Mouse (Mus musculus) lung, embryonic 14.5 days (tissue): Measurements from ENCODE around the gene Fyco1. TPM values are rescaled to one million over a fixed set of nuclear protein-coding genes. Genes with fewer than 3 reads are reported as not detected.
"Not testable (repeated sequence)": the region's sequence is repeated elsewhere in the genome, so short reads cannot be mapped to it uniquely, and the experiment has no call there.

Experiments
- ATAC-seq: fragments of 200-750 bp; cut with Nextera tagmentation; 2 replicates; pipeline ENCODE4 v1.8.0; 2017; ENCODE audit warnings: mild to moderate bottlenecking, moderate TSS enrichment, moderate library complexity; ENCODE audit not compliant: insufficient read depth
- DNase-seq: peaks from one replicate; pipeline ENCODE4 v3.0.0-alpha.2; 2015
- H3K27ac ChIP-seq: fragments of 300-500 bp; sonication (generic); 2 replicates; pipeline ENCODE4 v1.5.1; 2014; ENCODE audit warnings: low read depth, mild to moderate bottlenecking, moderate library complexity
- H3K27me3 ChIP-seq: fragments of 300-500 bp; sonication (generic); 2 replicates; pipeline ENCODE4 v1.6.1; 2014; ENCODE audit warnings: low read length, control low read depth; ENCODE audit not compliant: insufficient read depth
- H3K36me3 ChIP-seq: fragments of 300-500 bp; sonication (generic); 2 replicates; pipeline ENCODE4 v1.6.1; 2014; ENCODE audit warnings: control low read depth; ENCODE audit not compliant: insufficient read depth
- H3K4me1 ChIP-seq: fragments of 300-500 bp; sonication (generic); 2 replicates; pipeline ENCODE4 v1.6.1; 2014; ENCODE audit warnings: antibody characterized with exemption, control low read depth; ENCODE audit not compliant: insufficient read depth
- H3K4me2 ChIP-seq: fragments of 300-500 bp; sonication (generic); 2 replicates; pipeline ENCODE4 v1.6.1; 2014; ENCODE audit warnings: mild to moderate bottlenecking
- H3K4me3 ChIP-seq: fragments of 300-500 bp; sonication (generic); 2 replicates; pipeline ENCODE4 v1.5.1; 2014; ENCODE audit warnings: low read depth, low read length
- H3K9ac ChIP-seq: fragments of 300-500 bp; sonication (generic); 2 replicates; pipeline ENCODE4 v1.6.1; 2014
- H3K9me3 ChIP-seq: fragments of 300-500 bp; sonication (generic); 2 replicates; pipeline ENCODE4 v1.6.1; 2016; ENCODE audit warnings: low read depth, low read length, control low read depth
- CTCF ChIP-seq: IDR thresholded peaks from 2 replicates; pipeline ENCODE4 v1.5.1; 2016; ENCODE audit warnings: antibody characterized with exemption, low read depth
- WGBS: fragments of 180-500 bp; shearing (Covaris S2); extraction: QIAGEN DNeasy Blood & Tissue Kit; methylation state at CpG from one replicate; pipeline ENCODE4 v1.1.7; 2014; 5-methylcytosine and 5-hydroxymethylcytosine counted together
- polyA plus RNA-seq: library from polyadenylated mRNA; unstranded; fragments of >200 nt; fragmentation: Nextera tagmentation; extraction: Ambion mirVana; gene quantifications from 2 replicates; pipeline ENCODE4 v1.2.1, GENCODE M21; 2014

The Fyco1 gene
- polyA plus RNA-seq, 1 experiment from 2014 or later, result 12.9 TPM

DNA sequence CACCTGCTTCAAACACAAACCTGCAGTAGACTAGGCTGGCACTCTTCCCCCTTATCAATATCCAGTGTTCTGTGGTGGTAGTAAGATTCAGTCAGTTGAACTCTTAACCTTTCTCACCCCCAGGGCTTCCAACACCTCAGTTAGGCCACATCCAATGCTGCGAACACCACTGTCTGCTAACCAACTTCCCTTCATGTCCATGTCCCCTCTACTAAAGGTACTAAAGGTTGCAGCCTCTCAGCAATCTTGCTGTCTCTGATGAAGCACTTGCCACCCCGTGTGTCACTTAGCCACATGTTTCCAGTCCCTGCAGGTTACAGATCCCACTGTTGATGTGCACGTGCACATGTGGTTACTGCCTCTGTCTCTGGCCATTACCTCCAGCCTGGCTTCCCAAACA lies 87.9 kb downstream of the Fyco1 start:
- Histone ChIP-seq H3K27me3 (no peaks in the 10 kb centered on the region), H3K4me2 (no peak overlapping the region), H3K9me3 (no peaks in the 10 kb centered on the region), H3K36me3 (no peaks in the 10 kb centered on the region), H3K9ac (no peak overlapping the region), H3K4me3 (no peak overlapping the region), H3K4me1 (no peaks in the 10 kb centered on the region), H3K27ac (no peak overlapping the region)
- DNase-seq, result no peak
- WGBS, result 65% methylated on average over 3 of the region's 3 CpGs
- no peak for TF ChIP-seq CTCF
- no peak for ATAC-seq

GRCm38 (mm10) chr9:123762886-123763285 lies 88.8 kb downstream of the Fyco1 start:
- DNase-seq, result no peak
- no peak overlapping the region for H3K9ac ChIP-seq

GRCm38 (mm10) chr9:123760806-123761205 lies 90.9 kb downstream of the Fyco1 start:
- TF ChIP-seq CTCF, result no peak
- Histone ChIP-seq H3K27me3 (no peaks in the 10 kb centered on the region), H3K4me2 (no peak overlapping the region), H3K9me3 (no peaks in the 10 kb centered on the region), H3K4me1 (no peaks in the 10 kb centered on the region), H3K27ac (no peak overlapping the region), H3K36me3 (no peaks in the 10 kb centered on the region), H3K4me3 (no peak overlapping the region), H3K9ac (no peak overlapping the region)
- no peak for ATAC-seq
- 82% methylated on average over 3 of the region's 3 CpGs for WGBS
- DNase-seq, result no peak

More at GRCm38 (mm10) chr9:123762886-123763285, 88.8 kb downstream of the Fyco1 start:
- Histone ChIP-seq H3K4me1 (no peaks in the 10 kb centered on the region), H3K36me3 (no peaks in the 10 kb centered on the region), H3K27me3 (no peaks in the 10 kb centered on the region), H3K4me3 (no peak overlapping the region), H3K9me3 (no peaks in the 10 kb centered on the region), H3K4me2 (no peak overlapping the region), H3K27ac (no peak overlapping the region)
- 76% methylated on average over 4 of the region's 4 CpGs for WGBS
- no peak for TF ChIP-seq CTCF
- ATAC-seq, result no peak

GRCm38 (mm10) chr9:123758645-123759044 lies 93.1 kb downstream of the Fyco1 start:
- TF ChIP-seq CTCF, result no peak
- no peak for DNase-seq
- 49% methylated on average over 4 of the region's 4 CpGs for WGBS

DNA sequence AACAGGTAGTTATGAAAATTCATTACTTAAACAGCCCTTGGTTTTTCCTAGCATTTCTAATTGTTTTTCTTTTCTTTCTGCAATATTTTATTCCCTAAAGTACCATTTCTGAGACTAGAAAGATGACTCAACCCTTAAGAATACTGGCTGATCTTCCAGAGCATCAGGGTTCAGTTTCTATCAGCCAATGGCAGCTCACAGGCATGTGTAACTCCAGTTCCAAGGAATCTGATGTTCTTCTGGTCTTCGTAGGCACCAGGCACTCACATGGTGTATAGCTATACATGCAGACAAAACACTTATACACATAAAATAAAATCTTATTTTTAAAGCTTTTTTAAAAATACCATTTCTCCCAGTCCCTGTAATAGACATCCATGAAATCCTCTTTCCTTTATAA lies 93.5 kb downstream of the Fyco1 start:
- no peak overlapping the region for H3K9ac ChIP-seq
- no peaks in the 10 kb centered on the region for H3K9me3 ChIP-seq
- no peaks in the 10 kb centered on the region for H3K36me3 ChIP-seq
- no peak overlapping the region for H3K4me2 ChIP-seq
- DNase-seq (no peak), ATAC-seq (no peak)
- no peaks in the 10 kb centered on the region for H3K27me3 ChIP-seq
- no peak for TF ChIP-seq CTCF
- no peaks in the 10 kb centered on the region for H3K4me1 ChIP-seq
- H3K27ac ChIP-seq, result no peak overlapping the region
- H3K4me3 ChIP-seq, result no peak overlapping the region
- 68% methylated on average over 1 of the region's 1 CpGs for WGBS

More at GRCm38 (mm10) chr9:123758645-123759044, 93.1 kb downstream of the Fyco1 start:
- Histone ChIP-seq H3K36me3 (no peaks in the 10 kb centered on the region), H3K27me3 (no peaks in the 10 kb centered on the region), H3K9me3 (no peaks in the 10 kb centered on the region), H3K9ac (no peak overlapping the region), H3K27ac (no peak overlapping the region), H3K4me3 (no peak overlapping the region), H3K4me2 (no peak overlapping the region), H3K4me1 (no peaks in the 10 kb centered on the region)
- no peak for ATAC-seq

DNA sequence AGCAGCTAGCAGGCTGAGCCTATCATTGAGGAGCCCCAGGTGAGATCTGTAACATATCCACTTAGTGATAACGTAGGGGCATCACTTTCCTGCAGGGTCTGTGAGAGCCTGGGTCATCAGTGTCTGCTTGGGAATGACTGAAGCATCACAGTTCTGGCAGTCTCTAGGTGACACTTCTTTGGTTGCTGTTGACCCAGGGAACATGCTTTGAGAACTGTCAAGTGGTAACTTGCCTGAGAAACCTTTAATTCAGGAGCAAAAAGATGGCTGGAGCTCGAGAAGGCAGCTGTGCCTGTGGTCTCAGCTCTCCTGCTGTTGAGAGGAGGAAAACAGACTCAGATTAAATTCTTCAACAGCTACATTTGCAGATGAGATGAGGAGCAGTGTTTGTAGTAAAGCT lies 94.4 kb downstream of the Fyco1 start:
- no peaks in the 10 kb centered on the region for H3K4me1 ChIP-seq
- H3K9ac ChIP-seq, result no peak overlapping the region
- no peak for DNase-seq
- H3K4me2 ChIP-seq, result no peak overlapping the region
- no peak for ATAC-seq
- no peak for TF ChIP-seq CTCF
- H3K9me3 ChIP-seq, result no peaks in the 10 kb centered on the region
- no peaks in the 10 kb centered on the region for H3K36me3 ChIP-seq
- no peak overlapping the region for H3K27ac ChIP-seq
- 30% methylated on average over 2 of the region's 2 CpGs for WGBS
- no peaks in the 10 kb centered on the region for H3K27me3 ChIP-seq
- no peak overlapping the region for H3K4me3 ChIP-seq

- Histone ChIP-seq H3K4me3 (no peak overlapping the region), H3K4me2 (no peak overlapping the region), H3K4me1 (no peaks in the 10 kb centered on the region), H3K9me3 (no peaks in the 10 kb centered on the region), H3K36me3 (no peaks in the 10 kb centered on the region), H3K9ac (no peak overlapping the region), H3K27me3 (no peaks in the 10 kb centered on the region), H3K27ac (no peak overlapping the region)
- 67% methylated on average over 3 of the region's 3 CpGs for WGBS
- DNase-seq (no peak), ATAC-seq (no peak)
- TF ChIP-seq CTCF, result no peak
Observed at GRCm38 (mm10) chr9:123756752-123757151, 94.9 kb downstream of the Fyco1 start.

- Histone ChIP-seq H3K4me2 (no peak overlapping the region), H3K27me3 (no peaks in the 10 kb centered on the region), H3K4me1 (no peaks in the 10 kb centered on the region), H3K9me3 (no peaks in the 10 kb centered on the region), H3K9ac (no peak overlapping the region), H3K27ac (no peak overlapping the region), H3K36me3 (no peaks in the 10 kb centered on the region), H3K4me3 (no peak overlapping the region)
- DNase-seq (no peak), ATAC-seq (no peak)
- TF ChIP-seq CTCF, result no peak
- 82% methylated on average over 4 of the region's 4 CpGs for WGBS
Observed at GRCm38 (mm10) chr9:123754333-123754732, 97.4 kb downstream of the Fyco1 start.

- H3K4me3 ChIP-seq, H3K27me3 ChIP-seq, H3K36me3 ChIP-seq, H3K4me2 ChIP-seq, DNase-seq, H3K9ac ChIP-seq, ATAC-seq, H3K27ac ChIP-seq, H3K9me3 ChIP-seq, H3K4me1 ChIP-seq: not testable (repeated sequence)
- WGBS, result 89% methylated on average over 7 of the region's 8 CpGs
Observed at GRCm38 (mm10) chr9:123749687-123750086, 102.0 kb downstream of the Fyco1 start.
